Mouse (Mus musculus) CH12.LX (cell line): ENCODE data around the gene Bfsp2.

Source experiments
- CHD1 ChIP-seq: IDR thresholded peaks from 2 replicates; pipeline ENCODE4 v1.6.1; 2012; ENCODE audit warnings: low read depth, low read length, improper control_type of control experiment, inconsistent platforms
- CTCF ChIP-seq, 2 experiments: IDR thresholded peaks in 1 of 2; conservative IDR thresholded peaks in 1 of 2; 2 replicates each; pipeline ENCODE4 v1.5.1; 2011 to 2012; ENCODE audit warnings: low read depth in 2 of 2, low read length in 2 of 2, improper control_type of control experiment in 1 of 2, inconsistent platforms in 1 of 2, mild to moderate bottlenecking in 1 of 2, moderate library complexity in 1 of 2
- E2F4 ChIP-seq: IDR thresholded peaks from 2 replicates; pipeline ENCODE4 v1.6.1; 2011; ENCODE audit warnings: low read depth, low read length, improper control_type of control experiment; ENCODE audit not compliant: insufficient replicate concordance
- EP300 ChIP-seq: IDR thresholded peaks from 2 replicates; pipeline ENCODE4 v1.6.1; 2011; ENCODE audit warnings: low read length, improper control_type of control experiment
- MAX ChIP-seq: IDR thresholded peaks from 2 replicates; pipeline ENCODE4 v1.6.1; 2011; ENCODE audit warnings: low read length, improper control_type of control experiment
- POLR2A ChIP-seq: IDR thresholded peaks from 2 replicates; pipeline ENCODE4 v1.6.1; 2011; ENCODE audit warnings: low read depth, mild to moderate bottlenecking, improper control_type of control experiment, low read length
- SMC3 ChIP-seq: IDR thresholded peaks from 2 replicates; pipeline ENCODE4 v1.6.1; 2011; ENCODE audit warnings: low read depth, low read length, improper control_type of control experiment
- ZC3H11A ChIP-seq: IDR thresholded peaks from 2 replicates; pipeline ENCODE4 v1.6.1; 2012; ENCODE audit warnings: low read depth, mild to moderate bottlenecking, inconsistent platforms, low read length, improper control_type of control experiment
- ZMIZ1 ChIP-seq: IDR thresholded peaks from 2 replicates; pipeline ENCODE4 v1.6.1; 2012; ENCODE audit warnings: low read depth, mild to moderate bottlenecking, inconsistent platforms, low read length, improper control_type of control experiment

- TF ChIP-seq EP300 (no peak), POLR2A (no peak), ZC3H11A (no peak), CTCF (conservative IDR thresholded peaks at IDR 0.05 in 1 of 2, IDR thresholded peaks at IDR 0.05 in 1 of 2; ENCODE audit: low read depth in 2 of 2, low read length in 2 of 2) (no peak), MAX (no peak), CHD1 (no peak), SMC3 (no peak), ZMIZ1 (no peak), E2F4 (no peak)
These were observed 24.4 kb upstream of the Bfsp2 start for GRCm38 (mm10) chr9:103504646-103505045.
